Mouse (Mus musculus) C2C12 (cell line): ENCODE results near the gene Arhgap6. TPM values are rescaled to one million over a fixed set of nuclear protein-coding genes. Genes with fewer than 3 reads are reported as not detected.
A peak's percentile ranks its signal among the peaks of the same experiment; 100 is the strongest.
"Not testable (repeated sequence)": the region's sequence is repeated elsewhere in the genome, so short reads cannot be mapped to it uniquely, and the experiment has no call there.

ENCODE experiments used
- H3K27me3 ChIP-seq: one replicate; pipeline ENCODE4 v1.6.1; 2011; ENCODE audit not compliant: control insufficient read depth, insufficient read depth, insufficient read length
- H3K36me3 ChIP-seq: one replicate; pipeline ENCODE4 v1.6.1; 2011; ENCODE audit not compliant: control insufficient read depth, insufficient read depth
- H3K4me3 ChIP-seq: one replicate; pipeline ENCODE4 v1.5.1; 2011; ENCODE audit warnings: mild to moderate bottlenecking, control low read depth; ENCODE audit not compliant: poor library complexity, insufficient read depth, severe bottlenecking
- H3K79me2 ChIP-seq: one replicate; pipeline ENCODE4 v1.6.1; 2011; ENCODE audit not compliant: control insufficient read depth, insufficient read depth
- H3K79me3 ChIP-seq: one replicate; pipeline ENCODE4 v1.6.1; 2011; ENCODE audit warnings: low read depth, control low read depth
- H3ac ChIP-seq: one replicate; pipeline ENCODE3; 2011; ENCODE audit warnings: low read depth; ENCODE audit not compliant: control insufficient read depth, insufficient read length
- CEBPB ChIP-seq: IDR thresholded peaks from one replicate; pipeline ENCODE4 v1.6.1; 2011; ENCODE audit warnings: low read depth, mild to moderate bottlenecking, control low read depth, moderate library complexity
- CTCF ChIP-seq: IDR thresholded peaks from one replicate; pipeline ENCODE4 v1.5.1; 2011; ENCODE audit not compliant: control insufficient read depth, insufficient read depth, insufficient read length
- FOSL1 ChIP-seq: IDR thresholded peaks from one replicate; pipeline ENCODE4 v1.8.0; 2011; ENCODE audit warnings: mild to moderate bottlenecking, low read length; ENCODE audit not compliant: poor library complexity, insufficient read depth, severe bottlenecking
- MAX ChIP-seq: IDR thresholded peaks from one replicate; pipeline ENCODE4 v1.6.1; 2011; ENCODE audit warnings: mild to moderate bottlenecking, control low read depth
- MYOD1 ChIP-seq: IDR thresholded peaks from one replicate; pipeline ENCODE4 v1.6.1; 2011; ENCODE audit warnings: low read depth; ENCODE audit not compliant: control insufficient read depth, insufficient read length
- MYOG ChIP-seq: IDR thresholded peaks from one replicate; pipeline ENCODE4 v1.6.1; 2011; ENCODE audit not compliant: control insufficient read depth, insufficient read length; ENCODE audit errors: extremely low read depth
- USF1 ChIP-seq: IDR thresholded peaks from one replicate; pipeline ENCODE4 v1.6.1; 2011; ENCODE audit warnings: low read depth, mild to moderate bottlenecking, control low read depth, moderate library complexity
- polyA plus RNA-seq: library from polyadenylated mRNA; unstranded; fragments of >200 nt; fragmentation: generic; extraction: Trizol; gene quantifications from one replicate; pipeline ENCODE4 v1.2.1, GENCODE M21; 2012; ENCODE audit warnings: missing spikeins

The Arhgap6 gene
- polyA plus RNA-seq, 1 experiment: 0.27 TPM

DNA sequence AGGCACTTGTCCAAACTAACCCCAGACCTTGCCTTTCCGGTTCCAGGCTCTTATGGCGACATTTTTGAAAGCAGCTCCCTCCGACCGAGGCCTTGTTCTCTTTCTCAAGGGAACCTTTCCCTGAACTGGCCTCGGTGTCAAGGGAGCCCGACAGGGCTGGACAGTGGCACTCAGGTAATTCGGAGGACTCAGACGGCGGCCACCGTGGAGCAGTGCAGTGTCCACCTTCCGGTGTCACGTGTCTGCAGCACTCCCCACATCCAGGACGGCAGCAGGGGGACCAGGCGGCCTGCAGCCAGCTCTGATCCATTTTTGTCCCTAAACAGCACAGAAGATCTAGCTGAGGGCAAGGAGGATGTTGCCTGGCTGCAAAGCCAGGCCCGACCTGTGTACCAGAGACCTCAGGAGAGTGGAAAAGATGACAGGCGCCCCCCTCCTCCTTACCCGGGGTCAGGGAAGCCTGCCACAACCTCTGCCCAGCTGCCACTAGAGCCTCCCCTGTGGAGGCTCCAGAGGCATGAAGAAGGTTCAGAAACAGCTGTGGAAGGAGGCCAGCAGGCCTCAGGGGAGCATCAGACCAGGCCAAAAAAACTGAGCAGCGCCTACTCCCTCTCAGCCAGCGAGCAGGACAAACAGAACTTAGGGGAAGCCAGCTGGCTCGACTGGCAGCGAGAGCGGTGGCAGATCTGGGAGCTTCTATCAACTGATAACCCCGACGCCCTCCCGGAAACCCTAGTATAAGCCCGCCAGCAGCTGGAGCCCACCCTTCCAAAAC, 507.6 kb downstream of the Arhgap6 start:
- Histone ChIP-seq H3ac (no peak overlapping the region), H3K79me3 (no peaks in the 10 kb centered on the region), H3K27me3 (no peaks in the 10 kb centered on the region), H3K36me3 (no peaks in the 10 kb centered on the region), H3K79me2 (no peaks in the 10 kb centered on the region), H3K4me3 (no peak overlapping the region)
- TF ChIP-seq MYOG (no peak), CEBPB (no peak), FOSL1 (no peak), MYOD1 (no peak), USF1 (no peak)

DNA sequence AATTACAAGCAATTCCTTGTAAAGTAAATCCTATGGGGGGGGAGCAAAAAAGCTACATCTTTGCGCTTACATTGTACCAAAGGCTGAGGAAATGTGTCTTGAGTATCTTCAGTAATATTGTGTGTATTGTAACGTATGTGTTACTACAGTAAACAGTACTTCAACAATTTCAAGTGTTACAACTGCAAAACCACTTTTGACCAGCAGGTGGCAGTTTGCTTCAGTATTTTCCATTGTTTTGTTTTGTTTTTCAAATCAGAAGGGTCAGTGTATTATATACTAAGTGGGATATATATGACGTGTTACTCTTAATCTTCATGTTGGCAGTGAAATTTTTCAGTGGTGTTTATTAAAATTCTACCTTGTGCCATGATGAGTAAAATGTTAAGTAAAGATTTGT, 509.0 kb downstream of the Arhgap6 start:
- no peaks in the 10 kb centered on the region for H3K79me3 ChIP-seq
- H3K36me3 ChIP-seq: no peaks in the 10 kb centered on the region

DNA sequence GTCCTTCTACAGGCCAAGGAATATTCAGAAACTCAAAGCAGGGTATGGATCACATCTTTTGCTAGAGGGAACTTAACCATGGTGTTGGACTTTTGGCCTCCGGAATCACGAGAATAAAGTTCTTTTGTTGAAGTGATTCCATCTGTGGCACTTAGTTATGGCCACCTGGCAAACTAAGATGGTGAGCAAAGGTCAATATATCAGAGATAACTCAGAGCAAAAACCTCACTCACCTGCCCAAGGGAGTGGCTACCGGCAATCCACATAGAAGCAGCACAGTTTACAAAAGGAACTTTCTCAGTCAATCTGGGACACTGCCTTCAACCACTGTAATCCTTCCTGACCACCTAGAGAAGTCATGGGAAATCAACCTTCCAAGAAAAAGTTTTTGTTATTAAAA, 513.7 kb downstream of the Arhgap6 start:
- no peak overlapping the region for H3ac ChIP-seq
- H3K36me3 ChIP-seq: peaks cover 4% of the 10 kb centered on the region
- no peaks in the 10 kb centered on the region for H3K79me3 ChIP-seq
- no peaks in the 10 kb centered on the region for H3K79me2 ChIP-seq
- no peak for TF ChIP-seq MYOD1
- no peak for TF ChIP-seq CTCF
- TF ChIP-seq CEBPB: no peak
- TF ChIP-seq MAX: no peak
- no peak for TF ChIP-seq USF1
- TF ChIP-seq FOSL1: no peak
- TF ChIP-seq MYOG: no peak
- no peaks in the 10 kb centered on the region for H3K27me3 ChIP-seq
- no peak overlapping the region for H3K4me3 ChIP-seq

More for the DNA sequence above, 509.0 kb downstream of the Arhgap6 start:
- Histone ChIP-seq H3K27me3 (no peaks in the 10 kb centered on the region), H3ac (no peak overlapping the region), H3K79me2 (no peaks in the 10 kb centered on the region), H3K4me3 (no peak overlapping the region)
- no peak for TF ChIP-seq FOSL1
- no peak for TF ChIP-seq MYOG
- no peak for TF ChIP-seq MYOD1
- no peak for TF ChIP-seq CEBPB
- TF ChIP-seq CTCF: no peak
- no peak for TF ChIP-seq USF1
- TF ChIP-seq MAX: no peak

DNA sequence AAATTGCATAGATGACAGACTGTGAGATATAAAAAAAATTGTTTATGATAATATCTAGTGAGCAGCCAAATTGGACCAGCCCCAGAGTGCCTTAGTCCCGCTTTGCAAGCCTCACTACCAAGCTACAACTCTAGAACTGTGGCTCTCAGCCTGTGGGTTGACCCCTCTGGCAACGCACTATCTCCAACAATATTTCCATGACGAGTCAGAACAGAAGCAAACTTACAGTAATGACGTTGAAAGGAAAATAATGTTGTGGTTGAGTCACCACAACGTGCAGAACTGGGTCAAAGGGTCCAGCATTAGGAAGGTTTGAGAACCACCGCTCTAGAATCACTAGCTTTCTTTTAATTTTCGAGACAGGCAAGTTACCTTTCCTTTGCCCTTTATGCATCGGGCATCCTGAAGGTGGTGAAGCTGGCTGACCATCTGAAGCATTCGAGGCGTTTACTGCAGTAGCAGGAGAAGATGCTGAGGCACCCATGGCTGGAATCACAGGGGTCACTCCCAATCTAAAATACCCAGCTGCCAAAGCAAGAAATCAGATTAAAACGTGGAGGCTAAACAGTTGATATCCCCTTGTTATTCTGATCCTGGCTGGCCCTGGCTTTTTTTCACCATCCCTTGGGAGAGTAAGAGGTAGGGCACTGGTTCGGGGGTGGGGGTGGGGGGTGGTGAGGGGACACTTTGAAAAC, 524.3 kb downstream of the Arhgap6 start:
- H3K36me3 ChIP-seq: peaks cover 12% of the 10 kb centered on the region
- H3ac ChIP-seq: no peak overlapping the region
- H3K27me3 ChIP-seq: no peaks in the 10 kb centered on the region
- H3K79me2 ChIP-seq: peaks cover 24% of the 10 kb centered on the region
- TF ChIP-seq FOSL1: no peak
- TF ChIP-seq MYOD1: no peak
- no peak for TF ChIP-seq USF1
- no peak for TF ChIP-seq CEBPB
- no peak for TF ChIP-seq CTCF
- no peak for TF ChIP-seq MAX
- no peak for TF ChIP-seq MYOG
- H3K4me3 ChIP-seq: peak overlapping the region; percentile 51
- peaks cover 7% of the 10 kb centered on the region for H3K79me3 ChIP-seq

DNA sequence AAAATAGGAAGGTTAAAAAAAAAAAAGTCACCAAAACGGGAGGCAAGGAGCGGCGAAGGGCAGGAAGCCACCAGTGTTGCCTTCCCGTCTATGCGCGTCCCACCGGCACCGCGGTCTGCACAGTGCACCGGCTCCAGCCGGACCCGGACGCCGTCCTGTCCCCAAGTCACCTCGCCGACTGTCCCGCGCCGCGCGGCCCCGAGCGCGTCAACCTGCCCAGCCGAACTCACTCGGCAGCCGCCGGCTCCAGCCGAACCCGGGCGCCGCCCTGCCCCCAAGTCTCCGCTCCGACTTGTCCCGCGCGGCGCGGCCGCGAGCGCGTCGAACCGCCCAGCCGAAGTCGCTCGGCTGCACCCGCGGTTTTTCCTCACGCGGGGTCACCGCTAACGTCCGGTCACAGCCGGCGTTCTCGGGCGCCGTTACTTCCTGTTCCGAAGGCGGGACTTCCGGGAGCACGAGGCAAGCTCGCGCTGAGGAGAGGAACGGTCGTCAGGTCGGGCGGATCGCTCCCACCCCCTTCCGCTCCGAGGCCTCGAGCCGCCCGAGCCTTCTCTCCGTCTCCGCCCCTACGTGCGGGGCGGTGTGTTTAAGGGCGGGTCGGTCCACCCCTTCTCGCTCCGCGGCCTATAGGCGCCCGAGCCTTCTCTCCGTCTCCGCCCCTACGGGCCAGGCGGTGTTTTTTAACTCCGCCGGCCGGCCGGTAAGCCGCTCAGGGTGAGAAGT, 525.2 kb downstream of the Arhgap6 start, which contains the start of gene Hccs:
Gene Hccs, minus strand, starts transcription at position 428 of the 723 bp plus-strand sequence.
- TF ChIP-seq MYOG (no peak), CTCF (no peak), MAX (no peak), FOSL1 (no peak), MYOD1 (no peak), USF1 (no peak), CEBPB (no peak)
- H3K79me2 ChIP-seq: peaks cover 24% of the 10 kb centered on the region
- no peaks in the 10 kb centered on the region for H3K27me3 ChIP-seq
- peaks cover 7% of the 10 kb centered on the region for H3K79me3 ChIP-seq
- peaks cover 11% of the 10 kb centered on the region for H3K36me3 ChIP-seq
- peak within 1 kb of the TSS; percentile 79 for H3ac ChIP-seq
- peak within 1 kb of the TSS; percentile 51 for H3K4me3 ChIP-seq

DNA sequence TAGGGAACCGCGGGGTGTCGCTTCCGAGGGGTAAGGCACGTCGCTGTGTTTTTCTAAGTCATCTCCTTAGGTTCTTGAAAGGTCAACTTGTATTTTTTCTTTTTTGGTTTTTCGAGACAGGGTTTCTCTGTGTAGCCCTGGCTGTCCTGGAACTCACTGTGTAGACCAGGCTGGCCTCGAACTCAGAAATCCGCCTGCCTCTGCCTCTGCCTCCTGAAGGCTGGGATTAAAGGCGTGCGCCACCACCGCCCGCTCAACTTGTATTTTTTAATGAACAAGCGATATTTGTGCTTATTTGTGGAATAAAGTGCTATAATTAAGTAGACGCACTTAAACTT, 525.7 kb downstream of the Arhgap6 start:
- Histone ChIP-seq H3K36me3 (peaks cover 11% of the 10 kb centered on the region), H3K4me3 (peak overlapping the region; percentile 18), H3K79me2 (peaks cover 24% of the 10 kb centered on the region)
- not testable (repeated sequence) for H3K79me3 ChIP-seq, H3K27me3 ChIP-seq, H3ac ChIP-seq
